Mouse (Mus musculus) forebrain, embryonic 16.5 days (tissue): ENCODE measurements around the gene Commd6. TPM values are rescaled to one million over a fixed set of nuclear protein-coding genes. Genes with fewer than 3 reads are reported as not detected.

ENCODE experiments used
- polyA plus RNA-seq: library from polyadenylated mRNA; unstranded; fragments of >200 nt; fragmentation: Nextera tagmentation; extraction: Ambion mirVana; gene quantifications from 2 replicates; pipeline ENCODE4 v1.2.1, GENCODE M21; 2015

The Commd6 gene
- polyA plus RNA-seq, 1 experiment from 2014 or later, result 94.6 TPM

Other genes starting within 250 kb of the Commd6 start
- 8.1 and 9.2 TPM in 2 replicates for gene Tbc1d4, start 31.5 kb downstream of the Commd6 start, polyA plus RNA-seq
- 235 and 247 TPM in 2 replicates for gene Uchl3, start 13.3 kb upstream of the Commd6 start, polyA plus RNA-seq
- 0.95 and 1.3 TPM in 2 replicates for gene Gm9922, start 89.1 kb upstream of the Commd6 start, polyA plus RNA-seq
- gene Lmo7, start 89.3 kb upstream of the Commd6 start, polyA plus RNA-seq, result 15.5 and 16.0 TPM in 2 replicates